Mouse (Mus musculus) kidney, embryonic 16.5 days (tissue): ENCODE results near the gene Ss18l1. TPM values are rescaled to one million over a fixed set of nuclear protein-coding genes. Genes with fewer than 3 reads are reported as not detected.

ENCODE experiments used
- ATAC-seq: fragments of 200-750 bp; cut with Nextera tagmentation; 2 replicates; pipeline ENCODE4 v1.8.0; 2017; ENCODE audit warnings: moderate TSS enrichment; ENCODE audit not compliant: low FRiP score, low TSS enrichment
- H3K27ac ChIP-seq: fragments of 300-500 bp; sonication (generic); 2 replicates; pipeline ENCODE4 v1.5.1; 2014; ENCODE audit warnings: low read length
- H3K27me3 ChIP-seq: fragments of 300-500 bp; sonication (generic); 2 replicates; pipeline ENCODE4 v1.6.1; 2014; ENCODE audit warnings: low read length, control low read depth, mixed read lengths; ENCODE audit not compliant: insufficient read depth
- H3K36me3 ChIP-seq: fragments of 300-500 bp; sonication (generic); 2 replicates; pipeline ENCODE4 v1.6.1; 2014; ENCODE audit warnings: low read length, control low read depth, mixed read lengths; ENCODE audit not compliant: insufficient read depth
- H3K4me1 ChIP-seq: fragments of 300-500 bp; sonication (generic); 2 replicates; pipeline ENCODE4 v1.6.1; 2014; ENCODE audit warnings: low read length, control low read depth, mixed read lengths; ENCODE audit not compliant: insufficient read depth
- H3K4me2 ChIP-seq: fragments of 300-500 bp; sonication (generic); replicated peaks from 2 replicates; pipeline ENCODE4 v1.6.1; 2014; ENCODE audit warnings: low read depth, low read length
- H3K4me3 ChIP-seq: fragments of 300-500 bp; sonication (generic); 2 replicates; pipeline ENCODE4 v1.5.1; 2014; ENCODE audit warnings: mild to moderate bottlenecking, low read length
- H3K9ac ChIP-seq: fragments of 300-500 bp; sonication (generic); replicated peaks from 2 replicates; pipeline ENCODE4 v1.6.1; 2014; ENCODE audit warnings: low read length
- H3K9me3 ChIP-seq: fragments of 300-500 bp; sonication (generic); 2 replicates; pipeline ENCODE4 v1.6.1; 2016; ENCODE audit warnings: low read length, control low read depth
- WGBS: fragments of 180-500 bp; shearing (Covaris S2); extraction: QIAGEN DNeasy Blood & Tissue Kit; methylation state at CpG from one replicate; pipeline ENCODE4 v1.1.7; 2014; 5-methylcytosine and 5-hydroxymethylcytosine counted together
- polyA plus RNA-seq: library from polyadenylated mRNA; unstranded; fragments of >200 nt; fragmentation: Nextera tagmentation; extraction: Ambion mirVana; gene quantifications from 2 replicates; pipeline ENCODE4 v1.2.1, GENCODE M21; 2015

The Ss18l1 gene
- polyA plus RNA-seq, 1 experiment from 2014 or later = 7.0 TPM

DNA sequence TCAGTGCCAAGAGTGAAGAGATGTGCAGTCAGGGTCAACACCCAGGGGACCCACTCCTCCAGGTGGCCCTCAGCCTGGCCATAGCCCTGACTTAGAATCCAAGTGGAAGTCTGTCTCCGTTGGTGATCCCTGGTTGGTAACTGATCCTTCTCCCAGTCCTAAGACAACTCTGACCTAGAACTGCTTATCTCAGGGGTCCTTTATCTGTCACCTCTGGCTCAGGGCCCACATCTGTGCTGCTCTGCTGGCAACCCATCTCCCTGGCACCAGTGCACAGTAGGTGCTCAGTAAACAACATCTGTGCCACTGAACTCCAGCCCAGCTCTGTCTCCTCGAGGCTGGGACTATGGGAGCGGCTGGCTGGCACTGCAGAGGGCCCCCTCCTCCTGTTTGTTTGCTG, 55.3 kb downstream of the Ss18l1 start:
- H3K9ac ChIP-seq = no peak overlapping the region
- no peaks in the 10 kb centered on the region for H3K4me1 ChIP-seq
- 40% methylated on average over 3 of the region's 3 CpGs for WGBS
- no peaks in the 10 kb centered on the region for H3K36me3 ChIP-seq
- ATAC-seq = no peak
- H3K27me3 ChIP-seq = peaks cover 40% of the 10 kb centered on the region
- H3K4me2 ChIP-seq = no peak overlapping the region
- H3K27ac ChIP-seq = no peak overlapping the region
- H3K4me3 ChIP-seq = no peak overlapping the region
- no peaks in the 10 kb centered on the region for H3K9me3 ChIP-seq

DNA sequence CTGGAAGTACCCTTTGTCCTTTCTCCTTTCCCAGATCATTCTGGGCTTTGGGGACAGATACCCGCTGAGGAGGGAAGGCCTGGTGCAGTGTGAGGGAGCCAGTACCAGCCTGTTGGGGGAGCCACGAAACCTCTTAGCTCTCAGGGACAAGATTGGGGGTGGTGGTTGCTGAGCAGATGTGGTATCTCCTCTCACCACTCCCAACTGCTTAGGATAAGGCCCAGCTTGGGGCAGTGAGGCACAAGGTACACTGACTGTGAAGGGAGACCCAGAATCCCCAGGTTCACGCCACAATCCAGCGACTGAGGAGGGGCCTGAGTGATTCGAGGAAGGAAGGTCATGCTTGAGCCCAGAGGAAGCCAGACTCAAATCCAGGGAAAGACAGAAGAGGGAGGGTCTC, 55.9 kb downstream of the Ss18l1 start:
- Histone ChIP-seq H3K9me3 (no peaks in the 10 kb centered on the region), H3K4me2 (no peak overlapping the region), H3K36me3 (no peaks in the 10 kb centered on the region), H3K4me3 (no peak overlapping the region), H3K27ac (no peak overlapping the region), H3K27me3 (peaks cover 46% of the 10 kb centered on the region), H3K4me1 (peaks cover 3% of the 10 kb centered on the region), H3K9ac (no peak overlapping the region)
- ATAC-seq = no peak
- WGBS = 46% methylated on average over 5 of the region's 5 CpGs

DNA sequence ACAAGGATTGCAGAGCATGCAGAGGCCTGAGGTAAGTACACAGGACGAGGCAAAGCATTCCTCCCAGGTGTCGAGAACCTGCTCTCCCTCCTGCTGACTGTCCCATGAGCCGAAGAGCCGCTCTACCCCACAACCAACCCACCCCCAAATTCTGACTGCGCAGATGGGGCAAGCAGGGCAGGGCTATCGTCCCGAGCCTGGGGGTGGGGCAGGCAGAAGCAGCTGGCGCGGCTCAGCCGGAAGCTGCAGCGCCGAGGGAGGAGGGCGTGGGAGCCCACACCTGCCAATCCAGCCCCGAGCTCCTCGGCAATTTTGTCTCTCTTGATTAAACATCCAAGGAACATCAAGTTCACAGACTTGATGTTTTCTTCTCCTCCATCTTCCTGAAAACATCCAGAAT, 57.2 kb downstream of the Ss18l1 start:
- H3K4me1 ChIP-seq = peaks cover 13% of the 10 kb centered on the region
- no peaks in the 10 kb centered on the region for H3K36me3 ChIP-seq
- WGBS = 1% methylated on average over 15 of the region's 15 CpGs
- no peak overlapping the region for H3K27ac ChIP-seq
- no peak overlapping the region for H3K9ac ChIP-seq
- no peak overlapping the region for H3K4me2 ChIP-seq
- no peak overlapping the region for H3K4me3 ChIP-seq
- no peaks in the 10 kb centered on the region for H3K9me3 ChIP-seq
- peaks cover 58% of the 10 kb centered on the region for H3K27me3 ChIP-seq
- no peak for ATAC-seq

DNA sequence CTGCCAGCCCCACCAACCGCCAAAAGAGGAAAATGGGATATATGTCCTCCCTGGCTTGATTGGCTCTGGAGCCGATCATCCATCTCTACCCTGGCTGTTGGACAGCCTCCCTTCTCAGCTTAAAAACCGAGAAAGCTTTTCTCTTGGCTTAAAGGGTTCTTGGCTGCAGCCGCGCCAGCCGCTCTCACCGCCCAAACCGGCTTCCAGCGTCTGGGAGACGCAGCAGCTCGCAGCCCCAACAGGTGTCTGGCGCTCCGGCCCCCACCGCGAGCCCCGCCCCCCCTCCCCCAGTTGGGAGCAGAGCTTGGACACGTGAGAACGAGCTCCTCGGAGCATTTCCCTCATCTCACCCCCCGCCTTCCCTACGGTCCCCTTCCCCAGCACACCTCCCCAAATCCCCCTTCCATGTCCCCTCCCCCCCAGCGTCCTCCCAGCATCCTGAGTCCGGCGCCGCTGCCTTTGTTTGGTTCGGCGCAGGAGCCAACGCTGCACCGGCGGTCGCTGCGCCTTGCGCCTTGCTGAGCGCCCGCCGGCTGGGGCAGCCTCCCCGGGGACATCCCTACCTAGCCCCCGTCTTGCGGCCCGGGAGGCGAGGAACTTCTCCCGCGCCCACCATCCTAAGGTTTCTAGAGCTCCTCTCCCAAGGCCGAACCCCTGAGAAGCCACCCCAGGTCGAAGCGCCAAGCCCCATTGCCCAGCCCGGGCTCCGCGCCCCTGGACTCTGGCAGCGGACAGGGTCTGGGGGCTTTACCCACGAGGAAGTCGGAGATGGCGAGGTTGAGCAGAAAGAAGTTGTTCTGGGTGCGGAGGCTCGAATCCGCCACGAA, 61.1 kb downstream of the Ss18l1 start:
- peaks cover 70% of the 10 kb centered on the region for H3K27me3 ChIP-seq
- H3K36me3 ChIP-seq = no peaks in the 10 kb centered on the region
- peak overlapping the region; percentile 53 for H3K4me3 ChIP-seq
- H3K9me3 ChIP-seq = no peaks in the 10 kb centered on the region
- H3K4me2 ChIP-seq = peak overlapping the region; percentile 94
- H3K4me1 ChIP-seq = peaks cover 16% of the 10 kb centered on the region
- no peak overlapping the region for H3K9ac ChIP-seq
- under 1% methylated on average over 48 of the region's 57 CpGs for WGBS
- H3K27ac ChIP-seq = no peak overlapping the region
- no peak for ATAC-seq

DNA sequence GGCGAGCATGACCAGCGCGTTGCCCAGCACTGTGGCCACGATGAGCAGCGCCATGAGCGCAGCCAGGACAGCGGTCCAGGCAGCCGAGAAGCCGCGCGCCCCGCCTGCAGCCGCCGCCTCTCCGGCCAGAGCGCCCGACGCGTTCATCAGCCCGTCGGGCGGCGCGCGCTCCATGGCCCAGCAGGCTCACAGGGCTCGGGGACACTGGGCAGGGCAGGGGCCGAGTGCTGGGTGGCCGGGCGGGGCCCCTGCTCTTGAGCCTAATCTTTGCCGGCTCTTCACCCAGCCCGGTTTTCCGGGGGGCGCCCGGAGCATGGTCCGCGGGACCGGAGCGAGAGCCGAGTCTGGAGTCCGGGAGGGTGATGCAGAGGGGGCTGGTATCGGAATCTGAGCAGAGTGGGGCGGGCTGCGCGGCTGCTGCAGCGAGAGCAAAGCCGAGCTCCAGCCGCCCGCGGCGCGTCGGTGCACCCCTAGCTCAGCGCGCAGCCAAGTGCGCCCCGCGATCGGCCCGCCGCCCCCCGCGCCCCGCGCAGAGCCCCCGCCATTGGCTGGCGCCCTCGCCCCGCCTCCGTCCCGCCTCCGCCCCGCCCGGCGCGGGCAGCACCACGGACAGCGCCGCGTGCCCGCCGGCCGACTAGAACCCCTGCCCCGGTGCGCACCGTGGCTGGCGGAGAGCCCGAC, 61.8 kb downstream of the Ss18l1 start, which contains the start of gene Hrh3:
Gene Hrh3 (minus strand): TSS at position 511 of the 681 bp plus-strand sequence.
- Histone ChIP-seq H3K27ac (no peak within 1 kb of the TSS), H3K9me3 (no peaks in the 10 kb centered on the region), H3K9ac (no peak within 1 kb of the TSS), H3K4me1 (peaks cover 16% of the 10 kb centered on the region), H3K4me3 (peak within 1 kb of the TSS; percentile 53), H3K36me3 (no peaks in the 10 kb centered on the region), H3K4me2 (peak within 1 kb of the TSS; percentile 94), H3K27me3 (peaks cover 67% of the 10 kb centered on the region)
- ATAC-seq = peak; percentile 84
- under 1% methylated on average over 84 of the region's 87 CpGs for WGBS

DNA sequence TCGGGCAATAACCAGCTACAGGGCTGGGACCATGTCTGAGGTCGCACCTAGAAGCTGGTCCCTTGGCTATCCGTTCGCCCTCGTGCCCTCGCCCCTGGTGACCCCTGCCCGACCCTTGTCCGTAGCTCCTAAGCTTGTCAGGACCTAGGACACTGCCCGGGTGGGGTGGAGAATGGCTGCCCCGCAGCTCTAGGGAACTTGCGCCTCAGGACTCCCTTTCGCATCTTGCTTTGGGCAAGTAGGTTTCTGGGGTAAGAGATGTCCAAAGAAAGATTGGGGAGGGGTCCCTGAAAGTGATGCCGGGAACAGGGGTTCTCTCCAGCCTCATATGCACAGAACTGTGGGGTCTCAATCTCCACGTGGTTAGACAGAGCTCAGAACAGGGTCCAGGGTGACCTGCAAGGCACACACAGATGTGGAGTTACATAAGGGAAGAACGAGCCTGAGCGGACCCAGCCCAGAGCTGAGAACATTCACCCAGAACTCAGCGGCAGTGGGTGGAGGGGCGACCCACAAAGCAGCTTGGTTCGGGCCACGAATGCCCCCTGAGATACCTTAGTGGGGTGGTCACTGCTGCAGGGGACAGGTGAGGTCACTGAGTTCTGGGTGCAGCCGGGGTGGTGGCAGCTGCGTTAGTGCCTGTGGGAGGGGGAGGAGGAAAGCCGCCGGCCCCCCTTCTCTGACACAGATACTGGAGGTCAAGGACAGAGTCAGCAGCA, 62.5 kb downstream of the Ss18l1 start:
- Histone ChIP-seq H3K36me3 (no peaks in the 10 kb centered on the region), H3K4me2 (peak overlapping the region; percentile 94), H3K4me3 (peak overlapping the region; percentile 53), H3K4me1 (peaks cover 16% of the 10 kb centered on the region), H3K9ac (no peak overlapping the region), H3K27ac (no peak overlapping the region), H3K9me3 (no peaks in the 10 kb centered on the region), H3K27me3 (peaks cover 60% of the 10 kb centered on the region)
- WGBS = 13% methylated on average over 24 of the region's 24 CpGs
- 0 out of 2 replicates have a peak, but pooled peaks have one; percentile 4 for ATAC-seq

DNA sequence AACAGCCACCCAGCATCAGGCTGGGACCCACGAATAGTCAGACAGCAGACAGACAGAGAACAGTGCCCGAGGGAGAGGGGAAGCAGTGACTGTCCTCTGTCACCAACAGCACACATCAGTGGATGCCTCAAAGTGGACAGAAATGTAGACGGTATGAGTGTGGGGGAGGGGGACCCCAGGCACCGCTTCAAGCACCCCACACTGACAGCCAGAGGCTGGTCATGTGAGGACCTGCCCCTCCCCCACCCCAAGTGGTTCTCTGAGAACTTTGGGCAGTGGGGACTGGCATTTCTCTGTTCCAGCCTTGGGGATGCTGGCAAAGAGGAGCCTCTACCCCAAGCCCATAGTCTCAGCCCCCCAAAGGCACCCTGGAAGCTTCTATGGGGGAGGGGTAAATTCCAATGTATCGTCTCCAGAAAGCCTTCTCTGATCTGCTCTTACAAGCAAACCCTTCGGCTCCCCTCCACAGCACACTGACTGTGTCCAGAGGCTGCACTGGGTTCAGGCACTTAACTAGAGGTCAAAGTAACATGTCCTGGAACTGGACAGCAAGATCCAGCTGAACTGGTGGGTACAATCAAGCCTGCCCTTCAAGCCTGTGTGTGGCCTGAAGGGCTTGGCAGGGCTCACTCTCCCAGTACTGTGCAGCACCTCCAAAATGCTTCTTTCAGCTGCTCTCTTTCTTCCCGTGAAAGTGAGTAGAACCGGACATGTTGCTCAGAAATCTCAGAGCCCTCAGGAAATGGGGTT, 63.3 kb downstream of the Ss18l1 start:
- H3K36me3 ChIP-seq = no peaks in the 10 kb centered on the region
- peaks cover 16% of the 10 kb centered on the region for H3K4me1 ChIP-seq
- no peak overlapping the region for H3K27ac ChIP-seq
- H3K27me3 ChIP-seq = peaks cover 53% of the 10 kb centered on the region
- WGBS = 24% methylated on average over 8 of the region's 8 CpGs
- no peak overlapping the region for H3K9ac ChIP-seq
- no peak overlapping the region for H3K4me2 ChIP-seq
- no peak for ATAC-seq
- H3K4me3 ChIP-seq = no peak overlapping the region
- no peaks in the 10 kb centered on the region for H3K9me3 ChIP-seq

DNA sequence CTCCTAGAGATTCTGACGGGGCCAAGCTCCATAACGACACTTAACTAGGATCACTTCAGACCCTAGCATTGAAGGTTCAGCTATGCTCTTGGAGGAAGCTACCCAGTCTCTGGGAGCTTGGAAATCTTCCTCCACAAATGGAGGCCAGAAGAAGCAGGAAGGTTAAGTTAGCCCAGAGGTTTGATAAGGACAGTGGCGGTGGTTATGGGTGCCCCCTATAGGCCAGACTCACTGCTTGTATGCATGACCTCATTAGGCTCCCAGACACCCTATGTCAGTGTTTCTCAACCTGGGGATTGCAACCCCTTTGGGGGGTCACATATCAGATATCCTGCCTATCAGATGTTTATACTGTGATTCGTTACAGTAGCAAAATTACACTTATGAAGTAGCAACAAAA, 64.8 kb downstream of the Ss18l1 start:
- Histone ChIP-seq H3K4me1 (peaks cover 16% of the 10 kb centered on the region), H3K4me2 (no peak overlapping the region), H3K9ac (no peak overlapping the region), H3K27me3 (peaks cover 38% of the 10 kb centered on the region), H3K36me3 (no peaks in the 10 kb centered on the region), H3K4me3 (no peak overlapping the region), H3K9me3 (no peaks in the 10 kb centered on the region), H3K27ac (no peak overlapping the region)
- no peak for ATAC-seq
- 64% methylated on average over 4 of the region's 4 CpGs for WGBS

DNA sequence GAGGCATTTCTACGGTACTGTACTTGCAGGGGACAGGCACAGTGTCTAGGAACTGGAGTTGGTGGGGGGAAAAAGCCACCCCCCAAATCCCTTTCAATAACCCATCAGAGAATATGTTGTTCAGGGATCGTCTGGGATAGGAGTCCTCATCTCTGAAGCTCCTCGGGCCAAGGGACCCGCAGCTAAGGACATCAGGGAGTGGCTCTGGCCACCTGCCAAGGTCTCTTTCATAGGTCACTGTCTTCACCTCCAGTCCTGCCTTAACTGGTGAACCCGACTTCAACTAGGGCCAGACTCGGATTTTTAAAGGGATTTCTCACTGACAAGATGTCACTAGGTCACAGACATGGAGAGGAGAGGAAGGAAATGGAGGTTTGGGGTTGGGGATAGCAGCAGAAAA, 66.0 kb downstream of the Ss18l1 start:
- no peak for ATAC-seq
- no peak overlapping the region for H3K4me2 ChIP-seq
- H3K4me3 ChIP-seq = no peak overlapping the region
- no peak overlapping the region for H3K9ac ChIP-seq
- H3K27ac ChIP-seq = no peak overlapping the region
- peaks cover 26% of the 10 kb centered on the region for H3K27me3 ChIP-seq
- WGBS = 46% methylated on average over 6 of the region's 6 CpGs
- no peaks in the 10 kb centered on the region for H3K9me3 ChIP-seq
- no peaks in the 10 kb centered on the region for H3K36me3 ChIP-seq
- peaks cover 12% of the 10 kb centered on the region for H3K4me1 ChIP-seq
